Mouse (Mus musculus) brain, embryonic 14.5 days (tissue): ENCODE measurements around the gene Eif2ak4.

Experiments
- CTCF ChIP-seq: fragments of 200-500 bp; IDR thresholded peaks from 2 replicates; pipeline ENCODE4 v1.5.1; 2012; ENCODE audit warnings: inconsistent platforms, mild to moderate bottlenecking, moderate library complexity, borderline replicate concordance; ENCODE audit not compliant: insufficient read depth, insufficient read length; ENCODE audit errors: extremely low read depth
- POLR2A ChIP-seq: fragments of 200-500 bp; IDR thresholded peaks from 2 replicates; pipeline ENCODE4 v1.6.1; 2012; ENCODE audit warnings: mild to moderate bottlenecking, inconsistent platforms, borderline replicate concordance; ENCODE audit not compliant: poor library complexity, insufficient read depth, insufficient read length, severe bottlenecking; ENCODE audit errors: extremely low read depth

DNA sequence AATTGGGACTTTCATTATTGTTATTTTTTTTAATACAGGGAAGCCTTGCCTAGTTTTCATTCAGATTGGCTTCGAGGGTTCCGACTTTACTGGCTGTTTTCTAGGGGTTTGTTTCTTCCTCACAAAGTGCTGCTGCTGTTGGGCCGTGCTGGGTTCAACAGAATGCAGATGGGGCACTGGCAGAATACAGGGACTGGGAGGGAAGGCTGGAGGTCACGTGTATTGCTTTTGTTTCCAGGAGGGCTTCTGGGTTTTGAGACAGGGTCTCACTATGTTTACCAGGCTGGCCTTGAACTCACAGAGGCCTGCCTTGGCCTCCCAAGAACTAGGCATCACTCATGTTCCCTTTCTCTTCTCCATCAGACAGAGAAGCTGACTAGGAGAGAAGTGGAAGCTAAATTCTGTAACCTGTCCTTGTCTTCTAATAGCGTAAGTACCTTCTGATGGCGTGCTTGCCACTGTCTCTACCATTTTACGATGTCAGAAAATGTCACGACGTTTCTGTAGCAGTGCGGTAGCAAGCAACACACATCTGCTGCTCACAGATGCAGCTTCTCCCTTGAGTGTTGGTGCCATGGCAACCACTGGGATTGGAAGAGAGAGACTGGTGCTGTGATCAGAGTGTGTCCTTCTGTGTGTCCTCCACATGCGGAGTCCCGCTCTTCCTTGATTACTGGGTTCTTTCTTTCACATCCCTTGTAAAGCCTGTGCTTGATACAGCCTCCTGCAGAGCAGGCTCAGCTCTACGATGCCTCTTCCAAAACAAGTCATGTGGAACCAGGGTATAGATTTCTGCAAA lies 69.2 kb downstream of the Eif2ak4 start:
- TF ChIP-seq CTCF = no peak
- TF ChIP-seq POLR2A = no peak
